Mouse (Mus musculus) kidney, adult 9 months (tissue): ENCODE measurements around the gene Tada2b.

ENCODE experiments used
- DNase-seq: peaks from one replicate; pipeline ENCODE4 v3.0.0; 2022

The Tada2b gene

DNA sequence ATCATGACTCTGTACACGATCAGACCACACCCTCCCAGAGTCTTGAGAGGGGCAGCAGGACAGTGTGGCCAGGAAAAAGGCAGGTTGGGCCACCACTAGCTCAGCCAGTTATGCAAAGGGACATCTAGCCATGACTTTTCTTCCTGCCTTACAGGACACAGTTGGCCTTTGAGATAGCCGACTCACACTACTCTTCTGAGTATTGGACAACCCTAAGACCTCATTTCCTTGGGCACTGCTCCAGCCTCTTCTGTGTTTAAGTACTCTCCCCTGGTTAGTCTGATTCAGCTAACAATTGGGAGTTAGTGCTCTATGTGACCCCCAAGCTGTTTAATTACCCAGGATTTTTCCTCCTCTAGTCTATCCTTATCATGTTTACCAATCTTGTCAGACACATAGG lies 4.3 kb downstream of the Tada2b start:
- no peak for DNase-seq

- no peak for DNase-seq
These were observed 5.3 kb downstream of the Tada2b start for GRCm38 (mm10) chr5:36478540-36479420.

- no peak for DNase-seq
These were observed 6.6 kb downstream of the Tada2b start for GRCm38 (mm10) chr5:36477486-36477885.

DNA sequence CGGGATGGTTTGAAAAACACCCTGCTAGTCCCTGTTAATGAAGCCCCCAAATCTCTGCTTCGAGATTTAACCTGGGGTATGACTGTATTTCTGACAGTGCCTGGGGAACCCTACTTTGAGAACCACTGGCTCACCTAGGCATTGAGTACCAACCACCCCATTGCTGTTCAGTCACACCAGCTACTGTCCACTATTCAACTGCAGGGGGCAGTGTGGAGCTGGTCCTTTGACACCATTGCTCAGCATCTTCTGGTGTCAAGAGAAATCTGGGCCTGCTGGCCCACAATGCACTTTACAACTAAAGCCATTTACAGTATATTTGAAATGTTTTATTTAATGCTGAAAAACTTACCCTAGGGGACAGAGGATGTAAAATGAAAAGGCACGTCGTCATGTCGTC lies 9.8 kb downstream of the Tada2b start:
- DNase-seq = peak; percentile 80

GRCm38 (mm10) chr5:36472876-36473655 lies 11.0 kb downstream of the Tada2b start:
- peak; percentile 40 for DNase-seq

DNA sequence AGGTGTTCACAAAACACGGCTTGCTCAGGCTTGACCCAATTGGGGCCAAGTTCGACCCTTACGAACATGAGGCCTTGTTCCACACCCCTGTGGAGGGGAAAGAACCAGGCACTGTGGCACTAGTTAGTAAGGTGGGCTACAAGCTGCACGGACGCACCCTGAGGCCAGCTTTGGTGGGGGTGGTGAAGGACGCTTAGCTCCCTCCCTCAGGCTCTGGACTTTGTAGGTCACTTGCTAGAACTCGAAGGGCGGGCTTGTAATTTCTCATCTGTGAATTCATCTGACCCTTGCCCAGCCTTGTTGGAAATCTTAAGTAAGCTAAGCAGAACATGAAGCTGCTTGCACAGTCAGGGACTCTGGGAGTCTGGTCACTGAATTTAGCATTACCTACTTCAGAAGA lies 12.9 kb downstream of the Tada2b start:
- peak; percentile 85 for DNase-seq

DNA sequence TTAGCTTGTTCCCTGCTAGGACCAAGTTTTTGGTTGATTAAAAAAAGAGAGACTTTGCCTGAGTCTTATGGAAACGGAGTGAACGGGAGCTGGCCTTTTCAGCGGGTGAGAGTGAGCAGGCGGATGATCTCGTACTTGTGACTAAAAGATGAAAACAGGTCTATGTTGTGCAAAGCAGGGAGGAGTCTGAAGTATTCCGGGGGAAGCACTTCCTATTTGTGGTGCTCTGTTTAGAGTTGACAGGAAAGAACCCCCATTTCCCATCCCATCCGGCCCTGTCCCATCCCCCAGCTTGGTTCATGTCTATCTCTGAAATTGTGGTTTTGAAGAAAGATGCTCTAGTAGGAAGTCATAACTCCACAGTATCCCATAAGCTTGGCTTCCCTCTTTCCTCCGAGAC lies 18.2 kb downstream of the Tada2b start:
- peak; percentile 6 for DNase-seq

GRCm38 (mm10) chr5:36464709-36465661 lies 19.1 kb downstream of the Tada2b start, which contains the start of gene Grpel1:
Gene Grpel1, plus strand, starts transcription at chr5:36464998.
- DNase-seq = peak; percentile 100

GRCm38 (mm10) chr5:36463391-36463790 lies 20.7 kb downstream of the Tada2b start:
- DNase-seq = no peak

GRCm38 (mm10) chr5:36462810-36463209 lies 21.3 kb downstream of the Tada2b start:
- peak; percentile 87 for DNase-seq

DNA sequence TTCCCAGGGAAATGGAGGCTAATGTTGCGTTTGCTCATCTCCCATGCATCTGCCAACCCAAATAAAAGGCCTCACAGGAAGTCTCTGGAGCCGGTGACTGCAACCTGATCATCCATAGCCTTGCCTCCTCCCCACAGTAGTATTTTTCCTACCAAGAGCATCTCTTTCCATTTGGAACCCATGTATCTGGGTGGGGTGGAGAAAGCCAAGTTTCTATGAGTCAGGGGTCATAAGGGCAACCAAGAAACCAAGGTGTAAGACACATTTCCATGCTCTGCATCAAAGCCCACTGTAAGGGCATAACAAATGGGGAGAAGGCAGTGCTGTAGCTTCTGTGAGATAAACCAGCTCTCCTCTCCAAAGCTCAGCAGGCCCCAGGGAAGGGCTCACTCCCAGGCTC lies 22.9 kb downstream of the Tada2b start:
- no peak for DNase-seq

DNA sequence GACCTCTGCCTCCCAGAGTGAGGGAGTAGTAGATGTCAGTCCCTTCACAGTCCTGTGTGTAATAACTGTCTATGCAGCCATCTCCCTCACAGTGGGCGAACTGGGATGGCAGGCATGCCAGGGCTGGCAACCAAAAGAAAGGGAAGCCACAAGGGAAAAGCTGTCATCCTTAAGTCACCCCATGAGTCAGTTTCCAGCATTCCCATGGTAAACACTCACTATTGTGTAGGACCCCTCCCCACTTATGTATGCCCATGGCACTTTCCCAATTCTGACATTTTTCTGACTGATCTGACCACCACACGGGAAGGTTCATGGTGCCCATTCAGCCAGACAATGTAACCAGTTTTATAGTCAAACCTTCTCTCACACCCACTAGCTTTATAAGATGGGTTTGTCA lies 23.4 kb downstream of the Tada2b start:
- DNase-seq = no peak

GRCm38 (mm10) chr5:36458926-36459325 lies 25.2 kb downstream of the Tada2b start:
- peak; percentile 66 for DNase-seq

- no peak for DNase-seq
These were observed 26.4 kb downstream of the Tada2b start for GRCm38 (mm10) chr5:36457706-36458105.

- DNase-seq = no peak
These were observed 31.3 kb downstream of the Tada2b start for GRCm38 (mm10) chr5:36452821-36453220.

GRCm38 (mm10) chr5:36451872-36452389 lies 32.2 kb downstream of the Tada2b start:
- no peak for DNase-seq

DNA sequence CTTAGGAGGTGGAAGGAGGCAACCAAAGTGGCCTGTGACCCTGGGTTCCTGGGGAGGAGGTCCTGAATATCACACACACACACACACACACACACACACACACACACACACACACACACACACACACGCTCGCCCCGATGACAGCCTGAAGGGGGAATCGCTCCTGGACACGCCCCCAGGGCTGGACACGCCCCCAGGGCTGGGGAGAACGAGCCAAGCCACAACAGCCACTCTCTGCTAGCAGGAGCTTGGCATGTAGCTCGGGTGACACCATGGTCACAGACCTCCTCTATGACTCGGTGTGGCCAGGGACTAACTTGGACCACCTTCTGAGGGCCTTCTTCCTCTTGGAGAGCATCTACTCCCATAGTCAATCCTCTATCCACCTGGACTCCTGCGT lies 33.0 kb downstream of the Tada2b start:
- DNase-seq = no peak

DNA sequence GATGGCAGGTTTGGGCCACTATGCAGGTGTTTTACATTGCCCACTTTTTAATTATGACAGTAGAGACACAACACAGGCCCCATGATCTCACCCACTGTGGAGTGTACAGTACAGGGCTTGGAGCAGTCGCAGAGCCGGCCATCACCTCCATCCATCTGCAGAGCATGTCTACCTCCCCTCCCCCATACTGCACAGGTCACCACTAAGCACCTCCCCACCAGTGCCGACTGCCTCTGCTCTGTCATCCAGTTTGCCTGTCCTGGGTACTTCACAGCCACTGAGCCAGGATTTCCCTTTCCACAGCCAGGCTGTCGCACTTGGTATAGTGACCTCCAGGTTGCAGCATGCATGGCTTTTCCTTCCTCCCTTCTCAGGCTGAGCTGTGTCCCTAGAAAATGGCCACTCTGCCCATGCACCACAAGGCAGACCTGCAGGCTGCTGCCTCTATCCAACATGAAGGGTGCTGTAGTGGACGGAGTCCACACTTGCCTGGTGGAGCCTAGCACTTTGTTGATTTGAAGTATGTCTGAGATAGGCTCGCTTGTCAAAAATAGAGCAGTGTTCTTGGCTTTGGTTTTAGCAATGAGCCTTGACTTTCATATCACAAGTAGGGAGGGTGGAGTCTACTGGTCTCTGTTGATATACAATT lies 34.3 kb downstream of the Tada2b start:
- DNase-seq = no peak

DNA sequence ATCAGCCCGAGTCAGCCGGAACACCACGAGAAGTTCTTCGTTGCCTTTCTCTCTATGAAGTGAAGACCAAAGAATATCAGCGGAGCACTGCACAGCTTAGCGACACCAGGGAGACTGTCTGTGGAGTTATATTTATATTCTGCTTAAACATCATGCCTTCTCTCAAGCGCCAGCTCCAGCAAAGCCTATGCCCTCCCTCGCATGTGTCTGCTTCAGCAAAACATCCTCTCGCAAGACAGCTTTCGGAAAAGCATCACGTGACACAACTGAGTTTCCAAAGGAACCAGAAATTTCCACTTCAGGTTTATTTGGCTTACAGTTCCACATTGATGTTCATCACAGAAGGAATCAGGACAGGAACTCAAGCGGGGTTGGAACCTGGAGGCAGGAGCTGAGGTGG lies 36.2 kb downstream of the Tada2b start:
- no peak for DNase-seq

DNA sequence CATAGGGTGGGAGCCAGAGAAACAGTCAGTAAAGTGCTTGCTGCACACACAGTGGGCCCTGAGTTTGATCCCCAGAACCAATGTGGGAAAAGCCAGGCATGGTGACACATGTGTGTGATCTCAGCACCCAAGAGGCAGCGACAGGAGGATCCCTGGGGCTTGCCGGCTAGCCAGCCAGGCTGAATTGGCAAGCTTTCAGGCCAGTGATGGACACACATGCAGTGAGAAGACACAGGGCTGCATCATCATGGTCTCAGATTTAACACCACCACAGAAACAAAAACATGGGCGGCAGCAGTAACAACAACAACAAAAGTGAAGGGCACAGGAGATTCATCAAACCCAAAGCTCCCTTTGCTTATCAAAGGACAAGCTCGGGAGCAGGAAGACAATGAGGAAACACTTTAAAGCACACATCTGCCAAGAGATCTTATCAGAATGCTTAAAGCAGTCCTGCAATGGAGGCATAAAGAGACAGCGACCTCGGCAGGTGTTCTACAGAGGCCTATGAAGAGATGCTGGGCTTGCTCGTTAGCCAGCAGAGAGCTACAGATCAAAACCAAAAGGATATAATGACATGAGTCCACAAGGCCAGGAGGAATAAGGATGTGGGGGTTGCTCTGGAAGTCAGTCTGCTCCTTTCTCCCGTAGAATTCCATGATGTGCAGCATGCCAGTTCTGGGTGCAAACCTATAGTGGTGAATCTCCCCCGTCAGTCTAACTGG lies 37.8 kb downstream of the Tada2b start:
- no peak for DNase-seq

GRCm38 (mm10) chr5:36445028-36445427 lies 39.1 kb downstream of the Tada2b start:
- no peak for DNase-seq
